Mouse (Mus musculus) MN1 (cell line): ENCODE results near the gene Stxbp4.

ENCODE experiments used
- DNase-seq: peaks from one replicate; pipeline ENCODE4 v3.0.0-alpha.2; 2016; ENCODE audit warnings: low spot score

Stxbp4 gene

DNA sequence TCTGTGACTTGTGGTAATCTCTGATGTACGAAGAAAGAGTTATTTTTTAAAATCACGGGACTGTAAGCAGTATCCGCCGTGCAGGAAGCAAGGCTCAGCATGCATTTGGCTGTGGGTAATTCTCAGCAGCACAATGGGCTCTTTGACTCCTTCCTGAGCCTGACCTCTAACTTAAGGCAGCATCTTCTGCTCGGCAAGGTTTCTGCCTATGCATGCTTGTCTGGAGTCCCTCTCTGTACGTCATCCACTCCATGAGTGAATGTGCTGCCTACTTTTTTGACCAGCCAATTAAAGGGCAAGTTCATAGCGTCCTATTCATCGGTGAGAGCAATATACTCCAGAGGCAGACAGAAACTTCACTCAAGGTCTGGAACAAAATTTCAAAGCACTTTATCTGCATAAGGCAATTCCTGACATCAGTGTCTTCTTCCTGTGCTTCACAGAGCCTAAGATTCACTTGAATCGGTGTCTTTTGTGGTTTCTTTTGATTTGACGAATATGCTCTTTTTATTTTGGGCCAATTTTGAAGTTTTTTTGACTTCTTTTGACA lies 173.8 kb downstream of the Stxbp4 start:
- DNase-seq: no peak

DNA sequence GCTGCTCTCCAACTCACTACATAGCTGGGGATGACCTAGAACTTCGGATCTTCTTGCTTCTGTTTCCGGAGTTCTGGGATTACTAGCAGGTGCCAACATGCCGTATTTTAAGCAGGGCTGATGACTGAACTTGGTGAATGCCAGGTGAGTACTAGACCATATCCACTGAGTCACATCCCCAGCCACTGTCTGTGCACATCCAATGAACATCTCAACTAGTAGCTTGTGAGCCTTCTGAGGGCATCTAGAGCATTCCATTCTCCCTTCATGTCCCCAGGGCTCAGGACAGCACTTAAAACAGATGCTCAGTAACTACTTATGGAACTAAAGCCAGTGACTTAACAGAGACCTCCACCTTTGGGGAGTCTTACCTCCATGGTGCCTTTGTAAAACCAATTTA lies 177.4 kb downstream of the Stxbp4 start:
- no peak for DNase-seq

DNA sequence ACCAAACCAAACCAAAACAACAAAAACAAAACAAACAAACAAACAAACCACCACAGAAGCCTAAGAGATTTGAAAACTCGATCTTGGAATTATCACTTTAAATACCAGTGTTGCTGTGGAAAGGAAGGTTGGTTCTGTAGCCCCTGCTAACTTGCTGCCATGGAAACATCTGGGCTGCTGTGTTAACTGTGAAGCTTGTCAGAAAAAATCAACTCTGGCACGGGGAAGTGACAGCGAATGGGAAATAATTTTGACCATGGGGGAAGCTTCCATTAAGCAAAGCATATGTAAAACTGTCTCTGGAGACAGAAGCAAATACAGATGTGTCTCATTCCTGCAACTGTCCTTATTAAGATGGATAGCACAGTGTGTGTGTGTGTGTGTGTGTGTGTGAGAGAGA lies 185.8 kb downstream of the Stxbp4 start:
- DNase-seq: no peak

DNA sequence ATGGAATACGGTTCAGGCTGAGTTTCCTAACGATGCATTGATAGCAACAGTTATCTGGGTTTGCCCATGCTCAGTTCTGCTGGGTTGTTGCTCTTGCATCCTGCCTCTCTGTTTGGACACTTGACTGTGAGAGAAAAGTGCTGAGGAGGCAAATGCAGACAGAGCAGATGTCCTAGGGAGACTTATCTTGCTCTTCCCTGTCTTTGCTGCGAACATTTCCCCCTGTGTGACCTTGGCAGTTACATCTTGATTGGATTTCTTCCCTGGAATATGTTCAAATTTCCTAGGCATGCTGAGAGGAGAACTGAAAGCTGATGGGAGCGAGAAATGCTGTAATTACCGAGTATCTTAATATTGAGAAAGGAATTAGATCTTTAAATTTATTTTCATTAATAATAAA lies 186.4 kb downstream of the Stxbp4 start:
- DNase-seq: no peak

DNA sequence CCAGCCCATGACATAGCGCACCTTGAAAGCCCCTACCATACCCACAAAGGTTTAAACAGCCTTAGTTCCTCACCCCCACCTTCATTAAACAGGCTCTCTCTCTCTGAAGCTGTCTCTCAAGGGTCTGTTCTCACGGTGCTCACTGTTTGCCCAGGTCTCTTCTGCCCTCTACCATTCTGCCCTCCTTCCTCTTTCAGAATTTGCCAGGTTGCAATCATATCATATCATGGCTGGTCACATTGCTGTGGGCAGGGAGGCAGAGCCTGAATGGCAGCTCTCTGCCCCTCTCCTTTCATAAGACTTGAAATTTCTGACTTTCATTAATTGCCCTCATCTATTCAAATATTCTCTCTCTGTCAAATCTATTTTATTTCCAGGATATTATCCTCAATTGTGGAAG lies 195.4 kb downstream of the Stxbp4 start:
- DNase-seq: no peak

- DNase-seq: no peak
These were observed 197.0 kb downstream of the Stxbp4 start for GRCm38 (mm10) chr11:90440851-90441250.

DNA sequence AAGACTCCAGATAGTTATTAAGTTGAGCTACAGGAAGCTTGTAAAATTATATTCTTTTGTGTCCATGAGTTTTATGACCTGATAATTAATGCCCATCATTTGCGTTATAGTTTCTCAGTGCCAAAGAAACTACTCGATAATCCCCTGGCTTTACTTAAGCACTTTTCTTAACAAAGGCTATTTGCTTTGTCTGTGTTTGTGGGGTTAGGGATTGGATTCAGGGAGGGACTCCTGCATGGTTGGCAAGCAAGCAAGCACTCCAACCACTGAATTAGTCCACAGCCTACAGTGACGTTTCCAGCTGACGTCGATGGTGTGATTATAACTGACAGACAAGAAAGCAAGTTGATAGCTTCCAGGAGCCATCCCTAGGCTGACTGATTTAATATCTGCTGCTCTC lies 199.1 kb downstream of the Stxbp4 start:
- DNase-seq: no peak
